Mouse (Mus musculus) lung, postnatal 25 days (tissue): ENCODE measurements around the gene Myl7.
"Not testable (repeated sequence)": the region's sequence is repeated elsewhere in the genome, so short reads cannot be mapped to it uniquely, and the experiment has no call there.

ENCODE experiments used
- DNase-seq: peaks from one replicate; pipeline ENCODE4 v3.0.0; 2022; ENCODE audit warnings: low spot score

Gene Myl7

DNA sequence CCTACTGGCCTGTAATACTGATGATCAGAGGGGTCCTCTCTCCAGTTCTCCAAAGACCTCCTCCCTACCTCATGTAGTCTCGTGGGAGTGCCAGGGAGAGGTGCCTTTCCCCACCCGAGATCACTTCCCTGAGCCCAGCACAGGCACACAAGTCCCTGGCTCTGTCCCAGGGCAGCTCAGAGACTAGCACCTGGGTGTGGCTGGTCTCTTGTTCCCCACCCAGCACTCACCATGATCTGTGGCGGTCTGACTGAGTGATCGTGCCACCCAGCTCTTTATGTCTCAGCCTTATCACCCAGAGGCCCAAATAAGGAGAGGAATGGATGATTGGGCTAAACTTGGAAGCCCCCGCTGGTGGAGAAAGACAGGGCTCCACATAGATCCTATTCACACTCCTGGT, at the start of gene Myl7:
Myl7 (minus strand) TSS at position 252 of the 400 bp plus-strand sequence.
- no peak for DNase-seq

DNA sequence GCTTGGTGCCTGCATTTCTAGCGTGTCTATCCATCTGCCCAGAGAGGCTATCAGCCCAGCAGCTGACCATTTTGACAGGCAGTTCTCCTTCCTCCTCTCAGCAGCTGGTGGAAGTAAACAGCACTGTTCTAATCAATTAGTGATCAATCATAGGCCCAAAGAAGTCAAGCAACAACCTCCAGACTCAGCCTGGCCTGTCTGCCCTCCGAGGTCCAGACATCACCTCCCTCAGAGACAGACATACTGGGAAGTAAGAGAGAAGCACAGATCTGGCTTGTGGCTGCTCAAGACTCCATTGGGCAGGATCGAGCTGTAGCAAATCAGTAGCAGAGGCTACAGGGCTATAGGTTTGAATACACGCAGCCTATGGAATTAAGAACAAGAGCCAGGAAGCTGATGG, 49.2 kb upstream of the Myl7 start:
- DNase-seq: no peak

- DNase-seq: no peak
Observed at GRCm38 (mm10) chr11:5945096-5945495, 46.5 kb upstream of the Myl7 start.

DNA sequence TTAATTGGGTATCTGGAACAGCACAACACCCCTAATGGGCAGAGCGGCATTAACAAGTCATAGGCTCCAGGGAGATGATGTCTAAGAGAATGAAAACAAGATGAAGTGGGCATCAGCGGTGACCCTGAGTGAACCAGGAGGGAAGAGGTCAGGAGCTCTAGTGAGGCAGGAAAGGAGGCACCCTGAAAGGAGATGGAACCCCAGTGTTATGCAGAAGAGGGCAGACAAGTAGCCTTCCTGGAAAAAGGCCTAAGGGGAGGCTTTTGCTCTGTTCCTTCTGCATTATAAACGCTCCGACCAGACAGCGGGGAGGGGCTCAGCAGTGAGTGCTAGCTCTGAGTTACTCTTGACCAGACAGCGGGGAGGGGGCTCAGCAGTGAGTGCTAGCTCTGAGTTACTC, 44.4 kb upstream of the Myl7 start:
- no peak for DNase-seq

DNA sequence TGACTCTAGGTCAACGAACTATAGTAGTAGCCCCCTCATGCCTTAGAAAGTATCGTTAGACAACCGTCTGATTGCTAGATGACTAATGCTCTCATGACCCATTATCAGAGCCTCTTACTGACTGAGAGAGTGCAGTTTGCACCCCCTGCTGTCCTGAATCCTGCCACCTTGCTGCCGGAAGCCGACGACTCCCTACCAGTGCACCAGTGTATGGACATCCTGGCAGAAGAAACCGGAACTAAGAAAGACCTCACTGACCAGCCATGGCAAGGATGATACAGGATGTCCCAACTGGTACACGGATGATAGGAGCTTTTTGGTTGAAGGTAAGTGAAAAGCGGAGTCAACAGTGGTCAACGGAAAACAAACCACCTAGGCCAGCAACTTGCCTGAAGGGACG, 35.9 kb upstream of the Myl7 start:
- not testable (repeated sequence) for DNase-seq

GRCm38 (mm10) chr11:5931947-5932346, 33.4 kb upstream of the Myl7 start:
- DNase-seq: not testable (repeated sequence)

- no peak for DNase-seq
Observed at GRCm38 (mm10) chr11:5930578-5930977, 32.0 kb upstream of the Myl7 start.

- DNase-seq: no peak
Observed at GRCm38 (mm10) chr11:5926696-5927220, 28.2 kb upstream of the Myl7 start.

- no peak for DNase-seq
Observed at GRCm38 (mm10) chr11:5924699-5925098, 26.1 kb upstream of the Myl7 start.

DNA sequence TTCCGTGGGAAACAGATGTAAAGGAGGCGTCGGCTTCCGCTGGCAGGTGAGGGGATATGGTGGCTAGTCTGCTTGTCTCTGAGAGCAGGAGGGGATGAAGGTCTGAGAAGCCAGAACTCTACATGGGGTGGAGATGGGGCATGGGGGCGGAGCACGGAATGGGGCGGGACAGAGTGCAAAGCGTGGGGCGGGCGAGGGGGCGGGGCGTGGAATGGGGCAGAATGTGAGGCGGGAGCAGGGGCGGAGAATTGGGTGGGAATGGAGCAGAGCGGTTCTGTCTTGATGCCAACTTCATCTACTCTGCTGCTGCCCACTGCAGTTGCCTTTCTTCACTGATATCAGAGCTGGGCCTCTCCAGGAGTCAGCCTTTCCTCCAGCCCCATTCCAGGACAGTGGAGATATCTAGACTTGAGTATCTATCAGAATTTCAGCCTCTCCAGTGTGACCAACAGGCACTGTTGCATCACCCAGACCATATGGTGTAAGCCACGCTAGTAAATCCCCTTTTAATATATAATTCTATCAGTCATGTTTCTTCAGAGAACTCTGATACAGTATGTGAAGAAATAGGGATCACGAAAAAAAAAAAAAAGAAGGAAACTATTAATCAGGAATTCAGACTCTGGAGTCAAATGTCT, 21.9 kb upstream of the Myl7 start:
- DNase-seq: no peak

GRCm38 (mm10) chr11:5919606-5920005, 21.0 kb upstream of the Myl7 start:
- peak; percentile 47 for DNase-seq

- DNase-seq: no peak
Observed at GRCm38 (mm10) chr11:5918111-5918510, 19.5 kb upstream of the Myl7 start.

- no peak for DNase-seq
Observed at GRCm38 (mm10) chr11:5916178-5916548, 17.6 kb upstream of the Myl7 start.

DNA sequence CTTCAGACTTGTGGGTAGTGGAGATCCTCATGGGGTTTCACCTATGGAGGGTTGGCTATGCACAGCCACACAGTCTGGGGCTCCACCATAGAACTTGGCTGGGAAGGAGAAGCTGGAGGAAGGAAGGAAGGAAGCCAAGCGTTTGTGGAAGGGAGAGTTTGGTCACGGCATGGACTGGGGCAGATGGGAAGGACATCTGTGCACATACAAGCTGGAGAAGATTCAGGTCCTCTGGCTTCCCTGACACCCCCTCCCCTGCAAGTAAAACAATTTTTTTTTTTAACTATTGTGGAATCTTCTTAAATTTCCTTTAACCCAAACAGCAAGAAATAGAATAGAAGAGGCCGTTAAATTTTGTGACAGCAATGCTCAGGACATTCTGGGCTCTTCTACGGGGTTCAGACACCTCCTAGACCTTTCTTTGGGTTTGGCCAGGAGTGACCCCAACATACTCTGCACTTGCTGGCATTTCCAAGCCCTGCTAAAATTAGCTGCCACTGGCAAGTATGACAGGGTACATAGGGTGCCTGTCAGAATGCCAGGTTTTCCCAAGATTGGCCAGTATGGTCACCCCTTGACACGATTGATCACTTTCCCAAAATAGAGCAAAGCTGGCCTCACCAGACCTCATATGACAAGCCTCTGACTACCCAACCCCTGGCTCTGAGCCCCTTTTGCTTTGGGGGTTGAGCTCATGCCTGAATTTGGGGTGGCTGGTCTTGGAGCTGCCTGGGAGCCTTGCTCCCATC, 17.0 kb upstream of the Myl7 start:
- DNase-seq: no peak

DNA sequence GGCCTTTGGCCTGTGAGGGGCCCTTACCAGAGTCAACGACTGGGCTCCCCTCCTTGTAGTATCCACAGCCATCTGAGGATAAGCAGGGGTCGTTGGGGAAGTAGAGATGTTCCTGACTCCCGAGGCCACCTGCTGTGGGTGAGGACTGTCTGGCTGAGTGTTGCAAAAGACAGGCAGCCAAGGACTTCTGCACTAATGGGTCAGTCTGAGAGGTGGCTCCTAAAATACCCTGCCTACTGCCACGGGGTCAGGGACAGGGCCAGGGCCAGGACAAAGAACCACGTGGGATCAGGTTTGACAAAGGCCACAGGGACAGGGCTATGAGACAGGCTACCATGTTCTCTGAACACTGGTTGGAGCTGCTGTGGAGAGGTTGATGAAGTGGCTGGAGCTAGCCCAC, 16.4 kb upstream of the Myl7 start:
- DNase-seq: no peak

- DNase-seq: no peak
Observed at GRCm38 (mm10) chr11:5913936-5914335, 15.4 kb upstream of the Myl7 start.

DNA sequence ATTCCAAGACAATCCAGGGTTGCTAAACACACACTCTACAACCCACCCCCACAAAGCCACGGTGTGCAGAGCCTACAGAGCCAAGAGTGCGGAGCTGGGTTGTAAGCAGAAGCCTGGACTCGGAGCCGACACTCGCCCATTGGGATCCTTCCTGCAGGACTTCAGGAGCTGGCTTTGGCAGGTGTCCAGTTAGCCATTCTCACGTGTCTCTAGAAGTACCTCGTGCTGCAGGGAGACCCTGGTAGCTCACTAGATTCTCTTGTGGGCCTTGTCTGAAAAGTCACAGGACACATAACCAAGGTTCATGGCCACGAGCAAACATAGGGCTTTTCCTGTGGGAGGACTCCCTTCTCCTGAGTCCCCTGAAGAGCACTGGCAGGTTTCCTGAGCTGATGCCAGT, 14.7 kb upstream of the Myl7 start:
- DNase-seq: no peak

DNA sequence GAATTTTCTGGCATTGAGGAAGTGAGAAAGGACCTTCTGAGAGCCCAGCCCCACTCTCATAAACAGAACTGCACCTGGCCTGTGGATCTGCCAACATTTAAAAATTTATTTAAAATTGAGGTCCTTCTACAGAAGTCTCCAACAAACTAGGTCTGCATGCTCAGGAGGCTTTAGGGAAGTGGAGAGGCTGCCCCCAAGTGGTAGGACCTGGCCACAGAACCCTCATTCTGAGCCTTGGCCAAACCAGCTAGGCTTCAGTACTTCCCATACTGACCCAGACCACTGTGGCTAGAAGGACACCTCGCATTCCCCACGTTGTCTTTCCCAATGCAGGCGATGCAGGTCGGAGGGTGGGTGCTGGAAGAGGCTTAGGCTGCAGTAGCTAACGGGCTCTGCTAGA, 14.1 kb upstream of the Myl7 start:
- DNase-seq: peak; percentile 51

DNA sequence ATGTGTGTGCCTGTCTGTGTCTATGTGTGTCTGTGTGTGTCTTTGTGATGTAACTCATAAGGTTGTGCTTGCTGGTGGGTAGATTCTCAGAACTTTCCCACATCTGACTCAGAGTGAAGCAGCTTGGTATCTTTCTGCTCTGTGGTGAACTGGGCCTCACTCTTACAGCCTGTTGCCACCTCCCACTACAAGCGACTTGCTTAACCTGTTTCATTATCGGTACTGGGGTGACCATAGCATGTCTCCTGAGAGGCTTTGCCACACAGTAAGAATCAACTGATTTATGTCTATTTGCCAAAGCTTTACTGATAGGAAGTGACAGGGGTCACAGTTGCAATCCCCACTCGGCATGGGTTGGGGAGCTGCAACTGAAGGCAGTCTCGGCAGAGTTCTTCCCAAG, 10.1 kb upstream of the Myl7 start:
- no peak for DNase-seq

- DNase-seq: no peak
Observed at GRCm38 (mm10) chr11:5907096-5907495, 8.5 kb upstream of the Myl7 start.

- DNase-seq: no peak
Observed at GRCm38 (mm10) chr11:5905778-5906518, 7.4 kb upstream of the Myl7 start.

DNA sequence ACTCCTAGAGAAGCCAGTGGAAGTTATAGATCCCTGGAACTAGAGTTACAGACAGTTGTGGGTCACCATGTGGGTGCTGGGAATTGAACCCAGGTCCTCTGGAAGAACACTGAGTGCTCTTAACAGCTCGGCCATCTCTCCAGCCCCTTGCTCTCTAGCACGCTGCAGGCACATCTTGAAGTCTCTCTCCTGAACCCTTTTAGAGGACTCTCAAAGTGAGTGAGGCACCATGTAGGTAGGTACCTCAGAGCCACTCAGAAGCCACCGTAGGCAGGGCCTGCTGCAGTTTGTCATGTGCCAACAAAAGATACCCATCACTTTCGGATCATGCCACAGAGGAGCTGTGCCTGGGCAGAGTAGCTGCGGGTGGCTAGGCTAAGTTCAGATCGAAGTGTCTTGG, 6.3 kb upstream of the Myl7 start:
- DNase-seq: no peak

DNA sequence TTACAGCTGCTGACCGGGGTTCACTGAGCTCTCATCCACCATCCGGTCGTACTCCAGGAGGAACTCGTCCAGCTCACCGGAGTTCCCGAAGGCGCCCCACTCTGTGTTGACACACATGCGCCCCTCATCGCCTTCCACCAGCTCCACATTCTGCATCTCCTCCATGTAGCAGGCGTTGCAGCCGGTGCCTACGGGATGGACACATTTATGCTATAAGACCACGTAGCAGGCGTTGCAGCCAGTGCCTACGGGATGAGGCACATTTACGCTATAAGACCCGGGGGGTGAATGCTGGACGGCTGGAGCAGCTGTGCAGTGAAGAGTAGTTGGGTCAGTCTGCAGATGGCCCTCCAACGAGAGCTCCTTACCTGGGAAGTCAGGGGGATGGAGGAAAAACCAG, 5.8 kb upstream of the Myl7 start:
- no peak for DNase-seq
